15 mouse cellular contexts compared by ENCODE assay signal in the genomic region with DNA sequence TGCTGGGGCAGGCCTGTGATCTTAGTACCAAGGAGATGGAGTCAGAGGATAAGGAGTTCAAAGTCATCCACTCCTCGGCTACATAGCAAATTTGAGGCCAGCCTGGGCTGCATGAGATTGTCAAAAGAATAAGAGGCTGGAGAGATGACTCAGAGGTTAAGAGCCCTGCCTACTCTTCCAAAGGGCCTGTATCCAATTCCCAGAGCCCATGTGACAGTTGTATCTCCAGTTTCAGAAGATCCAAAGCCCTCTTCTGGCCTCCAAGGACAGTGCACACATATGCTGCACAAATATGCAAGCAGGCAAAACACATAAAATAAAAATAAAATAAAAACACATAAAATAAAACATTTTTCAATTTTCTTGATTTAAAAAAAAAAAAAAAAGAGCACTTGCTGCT.
"Had no signal": no experiment of that assay in that cellular context is flagged by ENCODE, and none has a peak within 500 bp of the region (broad histone marks: within the 10 kb centered on the region; RNA-seq: fewer than 3 reads in every experiment).

No protein-coding gene starts in this region.

- H3K4me2 ChIP-seq: lung, embryonic 14.5 days; midbrain, embryonic 12.5 days; neural tube, embryonic 12.5 days; stomach, embryonic 15.5 days had no signal

- DNase-seq: liver, postnatal 0 days; lung, embryonic 14.5 days; lung, postnatal 10 days; lung, postnatal 4 days; midbrain, embryonic 14.5 days; right cerebral cortex, postnatal 14 days; thymus, adult 2 months; thymus, postnatal 25 days; thymus, postnatal 4 days had no signal

- H3K4me3 ChIP-seq: midbrain, embryonic 10.5 days; midbrain, embryonic 12.5 days; neural tube, embryonic 12.5 days; stomach, embryonic 15.5 days had no signal

- H3K9me3 ChIP-seq: midbrain, embryonic 10.5 days; midbrain, embryonic 12.5 days; neural tube, embryonic 12.5 days; stomach, embryonic 15.5 days had no signal

- ATAC-seq: liver, postnatal 0 days; midbrain, embryonic 16.5 days had no signal

- H3K27me3 ChIP-seq: midbrain, embryonic 12.5 days; neural tube, embryonic 12.5 days; stomach, embryonic 15.5 days had no signal

- H3K27ac ChIP-seq: midbrain, embryonic 10.5 days; midbrain, embryonic 12.5 days; neural tube, embryonic 12.5 days; stomach, embryonic 15.5 days; stomach, postnatal 0 days had no signal

- H3K9ac ChIP-seq: liver, postnatal 0 days; lung, embryonic 14.5 days; midbrain, embryonic 12.5 days; neural tube, embryonic 12.5 days; stomach, embryonic 15.5 days had no signal

- H3K36me3 ChIP-seq: midbrain, embryonic 10.5 days; midbrain, embryonic 12.5 days; neural tube, embryonic 12.5 days; stomach, embryonic 15.5 days had no signal

- H3K4me1 ChIP-seq: neural tube, embryonic 12.5 days had no signal
